Mouse (Mus musculus) cerebral cortex, adult 2 months (tissue): ENCODE data around the gene Tll2.

Source experiments
- WGBS: fragments of 180-500 bp; shearing (Covaris S2); methylation state at CpG from one replicate; pipeline ENCODE4 v1.1.7; 2018; 5-methylcytosine and 5-hydroxymethylcytosine counted together

Gene Tll2

GRCm38 (mm10) chr19:41206811-41207344, at the start of gene Tll2:
Gene Tll2 (minus strand): TSS chr19:41206835.
- WGBS, result 1% methylated on average over 32 of the region's 32 CpGs

- WGBS, result 59% methylated on average over 5 of the region's 5 CpGs
Observed at GRCm38 (mm10) chr19:41254584-41254983, 47.9 kb upstream of the Tll2 start.

GRCm38 (mm10) chr19:41248968-41249367, 42.3 kb upstream of the Tll2 start:
- 63% methylated on average over 4 of the region's 4 CpGs for WGBS

- 97% methylated on average over 3 of the region's 3 CpGs for WGBS
Observed at GRCm38 (mm10) chr19:41248271-41248670, 41.6 kb upstream of the Tll2 start.

GRCm38 (mm10) chr19:41246271-41246670, 39.6 kb upstream of the Tll2 start:
- WGBS, result 69% methylated on average over 4 of the region's 4 CpGs

GRCm38 (mm10) chr19:41244581-41244980, 37.9 kb upstream of the Tll2 start:
- WGBS, result 65% methylated on average over 6 of the region's 6 CpGs

- 96% methylated on average over 5 of the region's 5 CpGs for WGBS
Observed at GRCm38 (mm10) chr19:41241997-41242396, 35.4 kb upstream of the Tll2 start.

GRCm38 (mm10) chr19:41233698-41234097, 27.1 kb upstream of the Tll2 start:
- WGBS, result 86% methylated on average over 4 of the region's 4 CpGs

- 51% methylated on average over 7 of the region's 7 CpGs for WGBS
Observed at GRCm38 (mm10) chr19:41208326-41208725, 1.7 kb upstream of the Tll2 start.

GRCm38 (mm10) chr19:41206041-41206810, 409 bp downstream of the Tll2 start:
- 2% methylated on average over 46 of the region's 46 CpGs for WGBS

GRCm38 (mm10) chr19:41204159-41205081, 2.2 kb downstream of the Tll2 start:
- 65% methylated on average over 11 of the region's 11 CpGs for WGBS

- whole genome bisulfite sequencing, result 49% methylated on average over 12 of the region's 12 CpGs
Observed at GRCm38 (mm10) chr19:41197606-41198005, 9.0 kb downstream of the Tll2 start.

- WGBS, result 81% methylated on average over 1 of the region's 1 CpGs
Observed at GRCm38 (mm10) chr19:41193379-41193778, 13.3 kb downstream of the Tll2 start.

GRCm38 (mm10) chr19:41192953-41193352, 13.7 kb downstream of the Tll2 start:
- 79% methylated on average over 4 of the region's 4 CpGs for WGBS

- WGBS, result 94% methylated on average over 9 of the region's 9 CpGs
Observed at GRCm38 (mm10) chr19:41191724-41192123, 14.9 kb downstream of the Tll2 start.

GRCm38 (mm10) chr19:41190876-41191434, 15.7 kb downstream of the Tll2 start:
- 51% methylated on average over 6 of the region's 6 CpGs for WGBS

- WGBS, result 72% methylated on average over 6 of the region's 6 CpGs
Observed at GRCm38 (mm10) chr19:41177331-41177730, 29.3 kb downstream of the Tll2 start.

GRCm38 (mm10) chr19:41176881-41177280, 29.8 kb downstream of the Tll2 start:
- 49% methylated on average over 2 of the region's 2 CpGs for WGBS

- WGBS, result 57% methylated on average over 5 of the region's 5 CpGs
Observed at GRCm38 (mm10) chr19:41165914-41166235, 40.8 kb downstream of the Tll2 start.

- 74% methylated on average over 14 of the region's 14 CpGs for WGBS
Observed at GRCm38 (mm10) chr19:41165144-41165913, 41.3 kb downstream of the Tll2 start.

GRCm38 (mm10) chr19:41164447-41165095, 42.1 kb downstream of the Tll2 start:
- 63% methylated on average over 10 of the region's 10 CpGs for WGBS
